Mouse (Mus musculus): Measurements from ENCODE around the gene Insc.

The Insc gene

GRCm38 (mm10) chr7:114822736-114823135, 79.2 kb downstream of the Insc start:
- in situ Hi-C loops (cut with MseI, MboI), result no loop called here

- in situ Hi-C loops (cut with MseI, MboI), result no loop called here
These were observed 83.9 kb downstream of the Insc start for GRCm38 (mm10) chr7:114827360-114827759.

- in situ Hi-C loops (cut with MseI, MboI), result no loop called here
These were observed 88.9 kb downstream of the Insc start for GRCm38 (mm10) chr7:114832257-114832940.

GRCm38 (mm10) chr7:114834504-114834903, 91.0 kb downstream of the Insc start:
- in situ Hi-C loops (cut with MseI, MboI), result no loop called here

- in situ Hi-C loops (cut with MseI, MboI), result no loop called here
These were observed 93.8 kb downstream of the Insc start for GRCm38 (mm10) chr7:114837268-114837667.

DNA sequence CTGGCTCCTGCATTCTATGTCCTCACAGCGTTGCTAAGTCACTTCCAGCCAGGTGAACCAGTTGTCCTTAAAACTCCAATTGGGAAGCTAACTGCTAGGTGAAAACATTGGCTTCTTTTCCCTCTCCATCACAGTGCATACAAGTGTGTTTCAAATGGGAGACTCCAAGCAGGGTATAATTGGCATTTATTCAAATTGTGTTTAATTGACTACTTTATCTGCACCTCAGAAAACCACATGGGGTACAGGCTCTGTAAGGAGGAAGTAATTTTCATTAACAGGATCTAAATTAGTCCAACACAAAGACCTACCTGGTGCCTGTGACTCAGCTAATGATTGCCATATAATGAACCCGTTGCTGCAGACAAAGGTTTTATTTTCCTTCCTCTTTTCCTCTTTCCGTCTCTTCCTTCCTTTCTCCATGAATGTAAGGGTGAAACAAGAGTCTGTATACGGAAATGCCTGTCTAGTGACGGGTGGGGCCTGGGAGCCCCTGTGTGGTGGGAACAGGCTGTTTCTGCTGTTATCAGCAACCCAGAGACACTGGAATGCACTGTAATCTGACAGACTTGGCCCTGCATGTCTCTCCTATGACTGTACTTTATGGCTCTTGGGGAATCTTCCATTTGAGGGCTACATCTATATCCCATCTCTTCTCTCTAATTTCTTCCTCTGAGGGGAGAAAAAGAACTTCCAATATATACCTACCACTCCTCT, 96.7 kb downstream of the Insc start:
- in situ Hi-C loops (cut with MseI, MboI), result no loop called here

DNA sequence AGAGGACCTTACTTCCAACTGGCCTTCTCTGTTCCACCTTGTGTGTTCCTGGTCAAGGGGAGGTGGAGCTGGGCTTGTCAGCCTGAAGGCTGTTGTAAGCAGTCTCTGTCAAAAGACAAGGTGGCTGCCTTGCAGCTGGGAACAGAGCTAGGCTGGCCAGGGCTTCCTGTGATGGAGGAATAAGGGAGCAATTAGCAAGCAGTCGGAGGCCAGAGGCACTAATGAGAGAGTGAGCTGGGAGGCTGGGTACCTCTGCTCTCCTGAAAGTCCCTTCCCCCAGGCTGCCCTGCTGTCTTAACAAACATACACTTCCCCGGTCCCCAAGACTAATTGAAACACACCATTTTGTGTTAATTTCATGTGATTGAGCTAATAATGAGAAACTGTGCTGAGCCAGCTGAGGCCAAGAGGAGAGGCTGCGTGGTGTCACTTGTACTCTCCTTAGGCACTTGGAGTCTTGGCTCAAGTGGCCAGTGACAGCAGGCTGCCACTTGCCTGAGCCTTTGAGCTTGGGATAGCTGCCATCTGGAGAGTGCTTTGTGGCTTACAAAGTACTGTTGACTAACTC, 99.2 kb downstream of the Insc start:
- in situ Hi-C loops (cut with MseI, MboI), result no loop called here

DNA sequence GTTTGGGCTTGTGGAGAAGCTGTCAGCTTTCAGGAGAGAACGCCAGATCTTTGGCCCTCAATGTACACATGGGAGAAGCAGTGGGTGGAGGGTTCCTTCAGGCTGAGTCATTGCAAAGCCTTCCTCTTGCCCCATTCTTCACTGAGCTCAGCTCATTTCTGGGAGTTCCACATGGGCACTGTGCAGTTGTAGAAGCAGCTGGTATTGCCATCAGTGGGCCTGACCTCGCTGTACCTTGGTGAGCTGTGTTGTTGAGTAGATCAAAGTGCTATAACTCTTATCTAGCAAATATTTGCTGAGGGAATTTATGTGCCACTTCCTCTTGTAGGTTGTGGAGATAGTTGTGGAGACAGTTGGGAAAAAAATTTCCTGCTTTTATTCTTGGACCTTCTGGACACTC, 103.7 kb downstream of the Insc start:
- in situ Hi-C loops (cut with MseI, MboI), result no loop called here

DNA sequence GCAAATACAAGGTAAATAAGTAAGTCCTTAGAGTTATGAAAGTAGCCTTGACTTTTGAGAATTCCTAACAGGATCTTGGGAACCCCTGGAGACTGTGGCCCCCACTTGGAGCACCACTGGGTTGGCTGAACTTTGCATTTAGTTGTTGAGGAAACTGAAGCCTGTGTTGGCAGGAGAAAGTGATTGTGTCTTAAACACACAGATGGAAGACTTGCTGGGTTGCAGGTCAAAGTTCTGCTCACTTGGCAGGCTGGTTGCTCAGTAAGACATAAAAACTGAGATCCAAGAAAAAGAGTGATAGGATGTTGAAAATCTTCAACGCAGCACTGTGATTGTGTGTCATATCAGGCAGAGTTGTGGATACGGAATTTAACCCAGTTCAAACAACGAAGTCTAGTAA, 108.9 kb downstream of the Insc start:
- in situ Hi-C loops (cut with MseI, MboI), result no loop called here

DNA sequence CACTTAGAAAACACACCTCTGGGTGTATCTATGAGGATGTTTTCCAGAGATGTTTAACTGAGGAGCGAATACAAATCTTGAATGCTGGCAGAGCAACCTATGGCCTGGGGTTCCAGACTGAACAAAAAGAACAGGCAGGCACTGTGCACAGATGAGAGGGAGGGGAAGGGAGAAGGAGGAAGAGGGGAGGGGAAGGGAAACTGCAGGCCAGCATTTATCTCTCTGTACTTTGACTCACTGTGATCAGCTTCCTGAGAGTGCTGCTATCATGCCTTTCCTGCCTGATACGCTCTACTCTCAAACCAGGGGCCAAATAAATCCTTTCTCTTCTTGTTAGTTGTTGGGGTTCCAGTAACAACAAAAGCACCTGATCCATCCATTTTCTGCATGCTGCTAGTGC, 110.7 kb downstream of the Insc start:
- in situ Hi-C loops (cut with MseI, MboI), result no loop called here

DNA sequence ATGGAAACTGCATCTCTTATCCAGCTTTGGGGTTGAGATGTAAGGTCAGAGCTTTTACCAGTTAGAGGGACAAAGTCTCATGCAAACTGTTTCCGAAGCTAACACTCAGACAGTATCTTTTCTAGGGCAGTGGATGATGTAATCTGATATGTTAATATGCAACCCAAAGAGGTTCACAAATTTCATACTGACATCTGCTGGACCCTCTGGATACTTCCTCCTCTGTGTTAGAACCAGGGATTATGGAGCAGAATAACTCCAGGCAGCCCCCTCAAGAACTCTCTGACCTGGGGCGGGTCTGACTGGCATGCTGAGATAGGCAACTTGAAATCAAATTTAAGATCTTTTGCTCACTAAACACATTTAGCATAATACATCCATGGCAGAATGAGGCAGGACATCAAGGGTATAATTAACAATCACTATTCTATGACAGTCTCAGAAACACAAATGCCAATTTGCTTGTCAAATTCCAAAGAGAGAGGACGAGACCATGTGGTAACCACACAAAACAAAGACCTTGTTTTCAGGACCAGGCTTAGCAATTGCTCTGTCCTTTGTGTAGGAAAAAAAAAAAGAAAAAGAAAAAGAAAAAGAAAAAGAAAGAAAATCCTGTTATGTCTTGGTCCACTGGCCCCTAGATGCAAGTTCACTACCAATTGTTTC, 117.5 kb downstream of the Insc start:
- in situ Hi-C loops (cut with MseI, MboI), result no loop called here

DNA sequence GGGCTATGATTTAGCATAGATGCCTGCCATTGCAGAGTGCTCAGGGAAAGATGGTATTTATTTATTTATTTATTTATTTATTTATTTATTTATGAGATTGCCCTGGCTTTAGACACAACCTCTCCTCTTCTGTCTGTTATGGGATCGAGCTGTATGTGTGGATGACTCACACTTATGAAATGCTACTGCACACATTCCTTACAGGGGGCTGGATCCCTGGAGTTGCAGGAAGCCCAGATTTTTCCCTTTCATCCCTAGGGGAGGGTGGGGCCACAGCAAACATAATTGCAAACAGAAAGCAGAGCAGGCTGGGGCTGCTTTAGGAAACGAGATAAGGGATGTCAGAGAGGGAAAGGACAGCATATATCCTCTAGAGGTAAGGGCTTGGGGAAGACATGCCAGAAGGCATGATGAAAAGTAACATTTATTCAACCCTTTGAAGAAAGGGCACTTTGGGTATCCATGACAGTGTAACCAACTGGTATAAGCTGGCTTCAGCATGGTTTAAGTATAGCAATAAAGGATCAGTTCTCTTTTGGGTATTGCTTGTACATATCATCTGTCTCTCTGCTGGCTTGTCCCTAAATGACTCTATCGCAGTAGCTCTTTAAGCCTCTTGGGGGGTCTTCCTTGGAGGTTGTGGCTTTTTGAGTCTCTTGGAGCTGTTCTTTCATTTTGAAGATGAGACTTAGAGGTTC, 130.0 kb downstream of the Insc start:
- in situ Hi-C loops (cut with MseI, MboI), result no loop called here

GRCm38 (mm10) chr7:114874032-114874441, 130.5 kb downstream of the Insc start:
- in situ Hi-C loops (cut with MseI, MboI), result no loop called here

DNA sequence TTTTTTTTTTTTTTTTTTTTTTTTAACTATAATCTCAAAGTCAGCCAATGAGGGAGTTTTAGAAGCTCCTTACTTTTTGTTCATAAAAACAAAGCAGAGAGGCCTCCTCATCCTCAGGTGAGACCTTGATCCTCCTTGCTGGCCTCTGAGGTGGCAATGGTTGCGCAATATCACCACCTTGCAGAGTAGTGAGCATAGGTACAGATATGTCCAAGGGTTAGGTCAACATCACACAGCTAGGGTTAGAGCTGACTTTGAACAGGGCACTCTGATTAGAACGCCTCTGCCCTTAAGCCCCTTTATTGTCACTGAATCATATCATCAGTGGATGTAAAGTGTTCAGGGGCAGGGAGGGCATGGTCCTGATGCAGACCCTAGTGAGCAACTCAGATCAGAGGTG, 131.1 kb downstream of the Insc start:
- in situ Hi-C loops (cut with MseI, MboI), result no loop called here

DNA sequence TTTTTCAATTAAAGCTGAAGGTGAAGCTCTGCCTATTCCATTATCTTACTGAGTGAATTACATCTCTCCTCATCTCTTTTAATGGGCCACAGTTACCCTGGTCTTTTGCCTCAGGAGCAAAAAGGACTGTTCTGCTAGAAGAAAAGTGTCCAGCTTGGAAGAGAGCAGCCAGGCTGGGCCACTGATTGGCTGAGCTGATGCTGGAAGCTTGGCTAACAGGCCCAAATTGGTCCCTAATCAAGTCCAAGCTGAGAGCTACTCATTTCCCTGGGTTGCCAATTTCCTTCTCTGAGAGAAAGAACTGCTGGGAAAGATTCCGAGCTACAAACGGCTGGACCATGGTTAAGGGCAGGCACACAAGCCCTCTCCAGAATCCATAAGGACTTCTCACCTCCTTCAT, 140.1 kb downstream of the Insc start:
- in situ Hi-C loops (cut with MseI, MboI), result no loop called here

DNA sequence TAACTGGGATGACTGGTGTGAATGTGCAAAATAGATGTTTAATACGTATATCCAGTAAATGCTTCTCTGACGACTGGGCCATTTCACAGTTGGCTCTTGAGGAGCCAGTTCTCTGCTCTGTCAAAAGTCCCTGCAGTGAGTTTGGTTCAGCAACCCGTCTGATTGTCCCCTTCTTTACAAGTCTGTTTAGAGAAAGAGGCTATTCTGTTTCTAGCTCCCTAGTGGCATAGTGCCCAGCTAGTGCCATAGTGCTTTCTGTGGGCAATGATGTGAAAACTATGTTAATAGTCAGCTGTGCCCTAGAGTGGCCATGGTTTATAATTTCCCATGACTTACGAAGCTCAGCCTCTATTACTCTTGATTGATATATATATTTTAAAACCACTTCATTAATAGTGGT, 143.4 kb downstream of the Insc start:
- in situ Hi-C loops (cut with MseI, MboI), result no loop called here

DNA sequence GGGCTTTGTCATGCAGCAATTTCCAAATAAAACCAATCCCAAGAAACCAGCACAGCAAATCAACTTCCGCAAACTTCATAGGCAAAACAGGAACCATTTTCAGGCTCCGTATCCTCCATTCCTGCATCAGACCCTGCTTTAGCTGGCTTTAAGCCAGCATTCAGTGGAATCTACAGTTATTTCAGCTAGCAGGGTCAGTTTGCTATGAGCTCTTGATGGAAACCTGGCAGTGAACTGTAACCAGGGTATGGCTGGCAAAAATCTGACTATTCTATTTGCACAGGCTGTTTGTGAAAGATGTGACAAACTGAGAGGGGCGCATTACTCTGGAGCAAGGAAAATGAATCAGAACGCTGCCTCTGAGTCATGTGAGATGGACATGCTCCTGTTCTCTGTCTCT, 146.7 kb downstream of the Insc start:
- in situ Hi-C loops (cut with MseI, MboI), result no loop called here

DNA sequence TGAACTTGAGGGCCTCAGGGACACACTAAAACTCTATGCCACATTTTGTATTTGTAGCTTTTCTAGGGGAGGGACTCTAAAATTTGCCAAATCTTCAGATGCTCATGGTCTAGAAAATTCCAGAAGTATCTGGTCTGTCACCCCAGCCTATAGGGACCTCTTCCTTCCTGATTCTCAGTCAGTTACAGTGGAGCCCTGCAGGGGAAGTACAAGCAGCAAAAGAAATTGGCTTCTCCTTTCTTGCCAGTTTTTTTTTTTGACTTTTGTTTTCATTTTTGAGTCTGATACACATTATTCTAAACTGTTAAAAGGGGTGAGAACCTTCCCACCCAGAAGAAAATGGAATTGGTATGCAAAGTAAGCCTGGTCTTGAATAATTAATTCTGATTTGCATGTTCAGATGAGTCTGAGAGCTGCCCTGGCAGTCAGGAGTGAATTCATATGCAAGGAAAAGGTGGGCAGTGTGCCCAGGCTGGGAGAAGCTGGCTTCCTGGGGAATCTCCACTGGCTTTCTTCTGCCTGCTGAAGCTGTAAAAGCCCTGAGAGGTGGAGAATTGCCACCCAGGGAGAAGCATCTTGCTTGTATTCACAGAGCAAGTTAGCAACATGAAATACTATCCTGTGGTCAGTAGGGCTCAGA, 149.2 kb downstream of the Insc start:
- in situ Hi-C loops (cut with MseI, MboI), result no loop called here

DNA sequence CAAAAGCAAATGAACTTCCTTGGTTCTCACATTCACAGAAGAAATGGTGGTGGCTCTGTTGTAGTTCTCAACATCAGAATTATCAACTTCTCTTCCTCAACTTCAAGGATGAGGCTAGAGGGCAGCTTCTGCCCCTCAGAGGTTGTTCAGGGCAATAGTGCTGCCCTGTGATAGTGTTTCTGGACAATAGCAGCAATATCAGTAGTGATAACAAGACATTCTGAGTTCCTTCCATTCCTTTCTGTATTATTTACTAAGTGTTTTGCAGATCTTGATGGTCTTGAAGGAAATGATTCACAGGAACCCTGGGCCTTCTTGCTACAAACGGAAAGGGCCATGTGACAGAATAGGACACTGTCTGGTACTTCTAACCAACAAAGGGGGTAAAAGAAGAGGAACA, 150.4 kb downstream of the Insc start:
- in situ Hi-C loops (cut with MseI, MboI), result no loop called here

DNA sequence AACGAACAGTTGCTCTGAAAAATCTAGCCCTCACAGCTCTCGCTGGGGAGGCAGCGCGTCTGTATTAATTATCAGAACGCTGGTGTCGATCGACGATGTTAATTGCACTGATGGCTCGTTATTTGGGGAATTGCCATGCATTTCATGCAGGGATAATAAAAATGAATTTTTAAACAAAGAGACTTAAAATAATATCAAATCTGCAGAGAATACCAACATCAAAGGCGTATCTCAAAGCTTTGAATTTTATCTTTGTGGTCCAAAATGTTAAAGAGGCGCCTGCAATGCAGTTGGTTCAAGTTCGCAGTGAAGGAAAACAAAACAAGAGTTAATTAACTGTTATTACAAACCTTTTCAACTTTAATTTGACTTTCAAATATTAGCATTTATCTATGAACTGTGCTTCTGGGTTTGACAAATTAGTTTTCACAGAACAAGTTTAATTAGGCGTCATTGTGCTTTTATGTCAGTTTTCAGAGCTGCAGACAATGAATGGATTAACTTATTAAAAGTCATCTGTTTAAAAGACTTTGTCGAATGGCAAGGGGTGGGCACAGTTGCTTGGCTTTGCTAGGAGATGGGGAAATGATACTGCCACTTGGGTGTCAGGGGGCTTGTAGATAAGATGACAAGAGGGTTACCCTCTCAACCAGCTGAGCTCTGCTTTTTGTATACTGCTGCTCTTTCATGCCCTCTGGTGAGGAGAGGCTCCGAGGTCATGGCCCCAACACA, 153.6 kb downstream of the Insc start:
- in situ Hi-C loops (cut with MseI, MboI), result no loop called here

All from mouse trophoblast stem cell (cell line).